Mouse (Mus musculus): ENCODE measurements around the gene Hes2. TPM values are rescaled to one million over a fixed set of nuclear protein-coding genes. Genes with fewer than 3 reads are reported as not detected.

Gene Hes2
- total RNA-seq, 2 experiments from 2014 or later = not detected

Other genes with a start within 250 kb of the Hes2 start
- 10 to 100 TPM; 86.2 to 94.5 TPM for gene Dnajc11, start 225.2 kb upstream of the Hes2 start, total RNA-seq (2021)
- gene Thap3, start 169.9 kb upstream of the Hes2 start, total RNA-seq (2021) = 10 to 100 TPM; 35.6 to 41.8 TPM
- gene Phf13, start 162.6 kb upstream of the Hes2 start, total RNA-seq (2021) = 10 to 100 TPM; 24.8 to 28.0 TPM
- gene Klhl21, start 150.1 kb upstream of the Hes2 start, total RNA-seq (2021) = 10 to 100 TPM; 18.8 to 19.3 TPM
- 10 to 100 TPM; 16.8 to 17.0 TPM for gene Zbtb48, start 131.2 kb upstream of the Hes2 start, total RNA-seq (2021)
- under 1 TPM; 0.25 to 0.37 TPM for gene Tas1r1, start 120.3 kb upstream of the Hes2 start, total RNA-seq (2021)
- gene Nol9, start 119.5 kb upstream of the Hes2 start, total RNA-seq (2021) = 10 to 100 TPM; 22.5 to 23.4 TPM
- gene Plekhg5, start 86.4 kb upstream of the Hes2 start, total RNA-seq (2021) = 10 to 100 TPM; 26.2 to 32.1 TPM
- gene Tnfrsf25, start 42.9 kb upstream of the Hes2 start, total RNA-seq (2021) = 1 to 10 TPM; 1.2 to 1.4 TPM
- gene Espn, start 6.5 kb upstream of the Hes2 start, total RNA-seq (2021) = 1 to 10 TPM; 1.0 to 5.1 TPM
- 10 to 100 TPM; 39.1 to 44.4 TPM for gene Acot7, start 19.3 kb downstream of the Hes2 start, total RNA-seq (2021)
- 10 to 100 TPM; 13.9 to 15.5 TPM for gene Gpr153, start 115.4 kb downstream of the Hes2 start, total RNA-seq (2021)
- not detected for gene Hes3, start 132.8 kb downstream of the Hes2 start, total RNA-seq (2021)
- 10 to 100 TPM; 35.4 to 35.5 TPM for gene Icmt, start 138.4 kb downstream of the Hes2 start, total RNA-seq (2021)
- gene Rnf207, start 160.1 kb downstream of the Hes2 start, total RNA-seq (2021) = 1 to 10 TPM; 1.2 to 1.3 TPM
- 100 to 1,000 TPM; 608 to 640 TPM for gene Rpl22, start 166.9 kb downstream of the Hes2 start, total RNA-seq (2021)
- 10 to 100 TPM; 19.0 to 24.7 TPM for gene Chd5, start 179.8 kb downstream of the Hes2 start, total RNA-seq (2021)